Mouse (Mus musculus): ENCODE measurements around the gene Ift88.

GRCm38 (mm10) chr14:57459883-57460282, 36.0 kb downstream of the Ift88 start:
- TF ChIP-seq CTCF (IDR thresholded peaks at IDR 0.05; ENCODE audit: low read depth): no peak
- TF ChIP-seq EP300 (IDR thresholded peaks at IDR 0.05; ENCODE audit: low read depth): no peak
